Mouse (Mus musculus) left cerebral cortex, adult 18-20 months (tissue): ENCODE measurements around the gene Rabgef1. TPM values are rescaled to one million over a fixed set of nuclear protein-coding genes. Genes with fewer than 3 reads are reported as not detected.

Experiments
- DNase-seq, 2 experiments: peaks; one replicate each; pipeline ENCODE4 v3.0.0; 2021 to 2022; ENCODE audit warnings: low spot score in 2 of 2, mixed read lengths in 1 of 2
- long read RNA-seq, 2 experiments: library from polyadenylated mRNA; stranded (forward); transcript quantifications; one replicate each; pipeline ENCODE4 v2.0.0; 2021
- total RNA-seq, 2 experiments: library from RNA; stranded (reverse); gene quantifications; 2 replicates each; pipeline ENCODE4 v1.2.3; 2021

Rabgef1 gene
- total RNA-seq = 10 to 100 TPM; 64.5 to 71.3 TPM
- long read RNA-seq, experiment 1, transcript Rabgef1-203 (9 exons, 2,690 nt) = major isoform, 35 of 77 reads
- long read RNA-seq, experiment 1, partial matches to known transcripts = 4 of 77 reads
- long read RNA-seq, experiment 1, other reads (novel, unspliced or antisense) = 37 of 77 reads
- long read RNA-seq, experiment 2, transcript Rabgef1-203 (9 exons, 2,690 nt) = major isoform, 26 of 57 reads
- long read RNA-seq, experiment 2, partial matches to known transcripts = 0 of 57 reads
- long read RNA-seq, experiment 2, other reads (novel, unspliced or antisense) = 29 of 57 reads

DNA sequence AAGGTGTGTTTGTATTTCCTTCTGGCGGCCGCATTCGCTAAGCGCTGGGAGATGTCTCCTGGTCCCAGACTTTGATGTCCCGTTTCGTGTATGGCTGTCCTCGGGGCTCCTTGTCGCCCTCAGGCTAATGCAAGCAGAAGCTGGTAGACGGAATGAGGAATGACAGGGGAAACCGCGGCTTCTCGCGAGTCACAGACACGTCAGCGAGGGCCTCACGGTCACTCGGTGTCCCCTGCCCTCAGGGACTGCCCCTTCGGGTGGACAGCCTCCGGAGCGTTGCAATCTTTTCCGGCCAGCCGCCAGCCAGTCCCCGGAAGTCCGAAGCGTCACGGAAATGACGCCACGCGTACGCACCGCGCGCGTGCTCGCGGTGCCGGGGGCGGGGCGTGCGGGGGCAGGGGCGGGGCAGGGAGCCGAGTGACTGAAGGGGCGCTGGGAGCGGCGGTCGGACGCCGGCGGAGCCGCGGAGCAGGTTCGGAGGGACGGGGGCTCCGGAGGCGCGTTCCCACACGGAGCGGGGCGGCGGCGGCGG lies at the start of gene Rabgef1:
Rabgef1 (plus strand) TSS at position 376 of the 532 bp plus-strand sequence.
- peak; percentile 92 to 95 for DNase-seq

DNA sequence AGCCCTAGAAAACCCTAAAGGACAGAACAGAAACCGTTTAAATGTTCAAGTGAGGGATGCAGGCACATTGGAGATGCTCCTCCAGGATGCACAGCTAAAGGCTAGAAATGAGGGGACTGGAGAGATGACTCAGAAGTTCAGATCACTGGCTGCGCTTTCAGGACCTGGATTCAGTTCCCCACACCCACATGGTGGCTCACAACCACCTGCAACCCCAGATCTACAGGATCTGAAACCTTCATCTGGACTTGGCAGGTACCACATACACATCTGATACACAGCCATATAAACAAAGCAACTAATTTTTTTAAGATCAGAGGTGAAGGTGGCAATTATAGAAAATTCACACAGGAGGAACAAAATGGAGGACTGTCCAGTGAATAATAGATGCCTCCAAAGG lies 49.2 kb upstream of the Rabgef1 start:
- DNase-seq = no peak

DNA sequence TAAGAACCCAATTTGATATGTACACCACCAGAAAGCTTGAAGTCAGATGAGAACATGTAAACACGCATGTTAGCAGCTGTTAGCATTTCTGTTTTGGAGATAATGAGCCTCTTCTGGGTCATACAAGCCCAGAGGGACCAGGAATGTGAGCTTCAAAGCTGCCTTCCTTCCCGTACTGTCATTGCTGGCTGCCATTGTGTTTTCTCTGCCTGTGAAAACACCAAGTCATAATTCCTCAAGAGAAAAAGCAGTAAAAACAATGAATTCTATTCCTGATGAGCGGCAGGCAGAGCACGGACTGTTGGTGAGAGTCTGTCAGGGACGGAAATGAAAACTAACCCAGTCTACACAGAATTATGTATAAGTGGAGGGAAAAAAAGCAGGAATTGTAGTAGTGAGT lies 47.3 kb upstream of the Rabgef1 start:
- no peak for DNase-seq

DNA sequence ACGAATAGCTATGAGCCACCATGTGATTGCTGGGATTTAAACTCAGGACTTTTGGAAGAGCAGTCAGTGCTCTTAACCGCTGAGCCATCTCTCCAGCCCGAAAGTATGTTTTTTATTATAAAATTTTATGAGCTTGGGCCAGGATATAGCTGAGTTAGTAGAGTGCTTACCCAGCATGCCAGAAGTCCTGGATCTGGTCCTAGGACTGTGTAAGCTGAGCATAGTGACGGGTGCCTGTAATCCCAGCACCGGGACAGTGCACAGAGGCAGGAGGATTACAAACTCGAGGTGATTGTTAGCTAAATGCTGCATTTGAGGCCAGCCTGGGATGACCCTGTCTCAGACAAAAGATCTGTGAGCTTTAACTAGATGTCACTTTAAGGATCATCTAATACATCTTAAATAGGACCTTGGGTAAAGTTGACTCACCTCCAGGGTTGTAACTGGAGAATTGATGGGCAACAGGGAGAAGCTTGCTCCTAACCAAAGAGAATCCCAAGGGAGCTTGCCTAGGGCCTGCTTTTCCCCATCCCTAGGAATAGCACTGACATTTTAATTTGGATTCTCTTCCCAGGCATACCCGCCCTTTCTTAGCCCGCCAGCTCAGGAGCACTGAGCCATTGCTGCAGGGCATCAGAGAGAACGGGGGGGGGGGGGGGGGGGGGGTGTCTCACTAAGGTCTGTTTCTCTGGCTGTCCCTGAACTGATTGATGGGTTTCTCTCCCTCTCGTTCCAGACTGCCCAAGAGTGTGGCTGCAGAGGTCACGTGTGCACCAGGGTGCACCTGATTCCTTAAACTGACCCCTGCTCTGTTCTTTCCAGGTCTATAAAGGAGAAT lies 42.7 kb upstream of the Rabgef1 start:
- no peak for DNase-seq

DNA sequence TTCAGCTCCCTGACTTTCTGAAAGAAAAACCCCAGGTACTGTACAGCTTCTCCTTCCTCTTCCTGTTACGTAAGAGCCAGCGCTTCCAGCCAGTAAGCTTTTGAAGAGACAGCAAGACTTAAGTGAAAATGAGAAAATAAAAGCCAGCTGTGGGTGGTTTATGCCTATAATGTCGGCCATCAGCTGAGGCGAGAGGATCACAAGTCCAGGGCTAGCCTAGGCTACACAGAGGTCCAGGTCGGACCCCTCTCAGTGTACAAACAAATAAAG lies 42.1 kb upstream of the Rabgef1 start:
- DNase-seq = peak in 1 of 2 experiments; percentile 18

DNA sequence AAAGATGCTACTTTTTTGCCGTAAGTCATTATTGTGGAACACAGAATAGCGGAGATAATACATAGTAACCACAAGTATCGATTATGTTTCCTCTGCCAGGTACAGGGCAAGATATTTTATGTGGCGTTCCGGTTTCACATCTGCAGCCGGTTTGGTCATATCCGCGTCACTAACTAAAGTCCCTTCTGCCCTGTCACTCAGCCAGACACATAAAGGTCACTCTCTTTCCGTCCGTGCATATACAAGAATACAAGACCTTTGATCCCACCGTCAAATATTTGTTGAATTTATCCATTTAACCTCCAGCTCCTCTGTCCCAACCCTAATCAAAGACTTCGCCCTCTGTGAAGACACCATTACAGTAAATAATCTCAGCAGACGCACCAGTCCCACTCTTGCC lies 35.0 kb upstream of the Rabgef1 start:
- no peak for DNase-seq

DNA sequence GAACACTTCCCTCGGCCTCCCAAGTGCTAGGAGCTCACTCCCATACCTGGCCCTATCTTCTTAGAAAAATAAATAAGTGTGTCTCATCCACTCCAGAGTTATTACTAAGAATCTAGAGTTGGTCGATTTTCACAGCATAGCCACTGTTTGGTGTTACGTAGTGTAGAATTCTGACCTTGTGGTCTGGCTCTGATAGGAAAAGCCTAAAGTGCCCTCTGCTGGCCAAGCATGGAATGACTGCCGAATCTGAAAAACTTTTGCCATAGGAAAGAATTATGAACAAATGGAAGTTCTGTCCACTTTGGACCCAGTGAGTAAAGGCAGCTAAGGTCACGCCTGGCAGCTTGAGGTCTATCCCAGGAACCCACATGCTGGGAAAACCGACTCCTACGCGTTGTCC lies 32.2 kb upstream of the Rabgef1 start:
- DNase-seq = peak; percentile 73 to 85

DNA sequence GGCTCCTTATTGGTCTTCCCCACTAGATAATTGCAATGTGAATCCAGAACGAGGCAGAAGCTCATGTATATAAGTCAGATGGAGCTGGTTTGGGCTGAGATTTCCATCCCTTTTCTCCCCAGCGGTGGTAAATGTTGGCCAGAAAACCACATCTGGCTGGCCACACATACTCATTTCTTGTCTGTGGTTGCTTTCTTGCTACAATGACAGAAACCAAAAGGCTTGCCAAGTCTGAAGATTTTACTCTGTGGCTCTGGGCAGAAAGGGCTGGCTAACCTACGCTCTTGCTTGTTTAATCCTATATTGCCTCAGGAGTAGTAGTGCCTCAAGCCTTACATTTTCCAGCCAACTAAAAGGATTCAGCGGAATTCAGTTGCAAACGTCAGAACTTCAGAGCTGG lies 30.5 kb upstream of the Rabgef1 start:
- DNase-seq = no peak

DNA sequence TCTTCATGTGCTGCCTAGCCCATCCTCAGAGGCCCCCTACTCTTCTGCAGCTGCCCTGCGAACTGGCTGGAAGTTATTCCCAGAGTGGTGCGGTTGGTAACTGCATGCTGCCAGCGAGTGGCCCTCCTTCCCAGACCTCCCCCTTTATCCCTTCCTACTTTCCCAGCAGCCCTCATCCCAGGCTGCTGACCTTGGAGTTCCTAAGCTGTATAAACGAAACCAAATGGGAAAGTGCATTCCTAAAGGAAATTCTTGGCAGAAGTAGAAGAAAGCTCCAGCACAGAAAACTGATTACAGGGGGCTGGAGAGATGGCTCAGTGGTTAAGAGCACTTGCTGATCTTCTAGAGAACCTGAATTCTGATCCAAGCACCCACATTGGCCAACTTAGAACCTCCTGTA lies 29.6 kb upstream of the Rabgef1 start:
- DNase-seq = no peak

DNA sequence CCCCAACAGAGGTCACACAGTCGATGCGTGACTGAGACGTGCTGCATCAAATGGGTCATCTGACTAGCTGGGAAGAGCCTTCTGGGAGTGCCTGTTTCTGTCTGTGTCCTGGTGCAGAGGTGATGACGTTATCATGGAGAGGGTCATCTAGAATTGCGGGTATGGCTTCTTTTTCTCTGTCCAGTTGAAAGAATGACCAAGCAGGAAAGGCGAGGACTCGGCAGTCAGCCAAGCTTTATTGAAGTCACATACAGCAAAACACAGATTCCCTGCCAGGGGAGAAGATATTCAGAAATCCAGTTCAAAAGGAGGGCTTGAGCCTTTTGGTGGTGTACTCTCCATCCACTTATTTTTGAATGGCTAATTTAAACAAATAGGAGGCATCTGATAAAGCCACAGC lies 28.5 kb upstream of the Rabgef1 start:
- no peak for DNase-seq

DNA sequence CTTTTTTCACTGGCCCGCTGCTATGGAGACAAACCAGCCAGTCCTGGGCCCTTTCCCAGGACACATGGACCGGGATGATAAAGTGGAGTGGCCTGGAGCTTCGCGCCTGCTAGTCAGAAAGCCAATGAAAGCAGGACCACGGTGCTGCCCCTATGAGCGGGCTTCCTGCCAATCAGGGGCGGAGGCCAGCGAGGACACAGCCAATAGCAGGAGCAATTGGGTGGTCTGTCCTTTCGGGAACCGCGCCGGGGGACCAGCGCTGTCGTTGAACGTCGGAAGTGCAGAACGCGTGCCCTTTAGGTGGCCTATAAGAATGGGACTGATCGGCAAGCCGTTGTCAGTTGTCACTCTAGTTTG lies 27.6 kb upstream of the Rabgef1 start:
- peak; percentile 46 to 61 for DNase-seq

DNA sequence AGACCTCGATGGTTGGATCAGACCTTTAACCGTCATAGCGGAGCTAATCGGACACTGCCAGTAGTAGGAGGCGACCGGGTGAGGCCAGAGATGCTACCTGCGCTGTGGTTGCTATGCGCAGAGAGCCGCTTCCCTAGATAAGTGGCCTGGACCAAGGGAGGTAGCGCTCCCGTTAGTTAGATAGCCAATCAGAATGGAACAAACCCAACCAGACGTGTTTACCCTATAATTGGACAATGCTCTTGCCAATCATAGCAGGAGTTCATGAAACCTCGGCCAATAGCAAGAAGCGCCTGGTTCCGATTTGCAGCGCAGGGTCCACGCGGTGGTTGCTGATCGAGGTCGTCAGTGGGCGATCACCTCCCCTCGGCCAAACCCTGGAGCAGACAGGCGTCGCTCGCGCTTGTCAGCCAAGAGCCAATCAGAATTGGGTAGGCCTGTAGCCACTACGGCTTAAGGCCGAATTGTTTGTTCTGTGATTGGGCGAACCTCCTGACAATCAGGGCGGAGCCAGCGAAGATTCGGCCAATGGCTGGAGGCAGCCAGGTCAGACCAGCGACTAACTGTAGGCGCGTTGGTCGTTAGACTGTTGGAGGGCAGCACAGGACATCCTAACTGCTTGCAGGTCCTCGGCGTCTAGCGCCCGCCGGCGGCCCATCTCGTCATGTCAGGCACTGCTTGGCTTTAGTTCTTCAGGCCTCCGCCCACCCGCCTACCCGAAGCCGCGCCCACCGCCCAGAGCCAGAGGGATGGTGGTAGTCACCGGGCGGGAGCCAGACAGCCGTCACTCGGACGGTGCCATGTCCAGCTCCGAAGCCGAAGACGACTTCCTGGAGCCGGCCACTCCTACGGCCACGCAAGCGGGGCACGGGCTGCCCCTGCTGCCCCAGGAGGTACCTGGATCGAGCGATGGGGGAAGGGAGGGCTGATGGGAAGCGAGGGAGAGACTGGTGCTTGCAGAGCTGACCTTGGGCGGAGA lies 27.0 kb upstream of the Rabgef1 start, which contains the start of gene Kctd7:
Kctd7 (plus strand) TSS at position 528 of the 979 bp plus-strand sequence.
- DNase-seq = peak; percentile 96

DNA sequence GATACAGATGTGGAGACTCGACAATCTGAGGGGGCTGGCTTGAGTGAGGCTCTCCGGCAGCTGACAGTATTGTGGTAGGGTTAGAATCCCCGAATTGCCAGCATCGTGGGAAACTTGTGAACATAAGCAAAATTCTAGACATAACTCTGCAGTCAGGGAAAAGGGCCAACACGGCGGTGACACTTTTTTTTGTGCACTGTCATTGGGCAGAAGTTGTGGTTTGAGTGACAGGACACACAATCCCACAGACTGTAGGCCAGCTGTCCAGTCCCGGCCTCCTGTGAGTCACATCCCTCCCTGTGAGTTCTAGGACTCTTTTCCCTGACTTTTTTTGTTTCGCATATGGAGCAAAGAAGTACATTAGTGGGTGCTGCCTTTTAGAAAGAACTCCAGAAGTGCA lies 25.6 kb upstream of the Rabgef1 start:
- DNase-seq = peak; percentile 34 to 58

DNA sequence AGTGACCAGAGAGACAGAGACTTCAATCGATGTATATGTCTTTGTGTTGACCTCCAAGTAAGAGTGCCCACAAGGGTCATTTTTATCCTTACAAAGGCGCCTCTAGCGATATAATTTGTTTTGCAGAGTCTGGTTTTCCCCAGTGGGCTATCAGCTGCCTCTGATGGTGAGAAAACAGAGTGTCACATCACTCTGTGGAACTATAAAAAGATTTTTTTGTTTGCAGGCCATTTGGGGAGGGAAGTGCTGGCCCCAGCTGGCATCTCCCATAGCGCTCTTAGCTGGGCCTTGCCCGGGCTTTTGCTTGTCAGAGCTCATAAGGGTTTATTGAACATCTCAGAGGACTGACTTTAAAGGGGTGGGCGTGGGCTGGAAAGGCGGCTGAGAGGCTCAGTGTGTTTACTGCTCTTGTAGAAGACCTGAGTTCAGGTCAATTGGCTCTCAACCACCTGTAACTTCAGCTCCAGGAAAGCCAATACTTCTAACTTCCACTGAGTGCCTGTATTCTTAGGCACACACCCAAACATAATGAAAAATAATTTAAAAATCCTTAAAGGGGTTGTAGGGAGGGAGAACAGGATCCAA lies 21.8 kb upstream of the Rabgef1 start:
- no peak for DNase-seq

DNA sequence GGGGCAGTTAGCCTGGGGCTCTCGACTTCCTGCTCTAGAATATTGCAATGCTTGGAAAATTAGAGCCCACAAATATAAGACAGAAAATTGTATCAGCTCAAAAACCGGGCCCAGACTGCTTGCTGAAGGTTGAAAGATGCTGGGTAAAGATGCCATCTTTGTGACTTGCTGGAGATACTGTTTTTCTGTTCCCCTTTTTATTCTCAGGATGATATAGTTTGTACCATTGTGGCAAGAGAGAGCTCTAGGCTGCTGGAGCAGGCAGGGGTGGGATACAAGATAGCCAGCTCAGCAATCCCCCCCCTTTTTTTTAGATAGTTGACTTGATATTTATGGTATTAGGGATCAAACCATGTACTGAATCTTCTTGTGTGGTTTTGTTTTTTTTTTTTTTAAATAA lies 17.3 kb upstream of the Rabgef1 start:
- DNase-seq = no peak

DNA sequence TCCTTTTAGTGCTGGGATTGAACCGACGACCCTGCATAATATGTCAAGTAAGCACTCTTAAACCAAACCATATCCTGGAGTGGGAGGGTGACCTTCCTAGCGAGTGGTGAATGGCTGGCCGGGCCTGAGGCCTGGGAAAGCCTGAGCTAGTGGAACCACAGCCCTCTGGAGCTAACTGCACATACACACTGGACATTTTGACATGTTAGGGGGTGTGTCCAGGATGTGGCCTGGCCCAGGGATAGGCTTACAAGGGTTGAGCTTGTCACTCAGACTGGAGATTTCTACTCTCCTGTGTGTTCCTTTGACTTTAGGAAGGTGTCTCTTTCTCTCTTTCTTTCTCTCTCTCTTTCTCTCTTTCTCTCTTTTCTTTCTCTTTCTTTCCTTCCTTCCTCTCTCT lies 13.1 kb upstream of the Rabgef1 start:
- no peak for DNase-seq

DNA sequence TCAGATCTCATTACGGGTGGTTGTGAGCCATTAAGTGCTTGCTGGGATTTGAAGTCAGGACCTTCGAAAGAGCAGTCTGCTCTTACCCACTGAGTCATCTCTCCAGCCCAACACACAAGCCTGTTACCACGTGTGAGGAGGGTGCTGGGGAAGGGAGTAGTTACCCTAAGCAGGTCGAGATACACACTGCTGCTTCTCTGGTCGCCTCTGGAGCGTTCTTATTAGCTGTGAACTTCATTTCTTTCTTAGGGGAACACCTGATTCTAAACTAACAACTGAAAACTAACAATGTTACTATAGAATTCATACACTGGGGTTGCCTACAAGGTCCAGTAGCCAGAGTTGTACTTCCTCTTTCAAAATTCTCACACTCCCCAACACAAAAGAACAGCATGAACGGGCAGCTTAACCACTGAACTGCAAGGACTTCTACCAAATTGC lies 11.8 kb upstream of the Rabgef1 start:
- no peak for DNase-seq

DNA sequence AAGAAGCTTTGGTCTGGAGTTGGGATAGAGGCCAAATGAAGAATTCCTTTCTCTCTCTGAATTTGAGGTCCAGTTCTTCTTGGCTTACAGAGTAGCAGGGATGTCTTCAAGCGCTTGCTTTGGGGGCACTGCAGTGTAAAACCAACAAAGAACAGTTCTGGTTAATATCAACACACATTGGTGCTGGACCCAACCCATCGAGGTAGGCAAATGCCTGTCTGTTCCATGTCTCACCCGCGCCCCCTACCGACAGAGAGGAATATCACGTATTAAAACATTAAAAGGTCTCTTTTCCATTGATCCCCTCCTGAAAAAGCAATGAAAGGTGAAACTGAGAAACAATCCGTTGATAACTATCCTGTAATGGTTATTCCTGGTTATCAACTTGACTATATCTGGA lies 7.9 kb upstream of the Rabgef1 start:
- DNase-seq = peak; percentile 78 to 89

DNA sequence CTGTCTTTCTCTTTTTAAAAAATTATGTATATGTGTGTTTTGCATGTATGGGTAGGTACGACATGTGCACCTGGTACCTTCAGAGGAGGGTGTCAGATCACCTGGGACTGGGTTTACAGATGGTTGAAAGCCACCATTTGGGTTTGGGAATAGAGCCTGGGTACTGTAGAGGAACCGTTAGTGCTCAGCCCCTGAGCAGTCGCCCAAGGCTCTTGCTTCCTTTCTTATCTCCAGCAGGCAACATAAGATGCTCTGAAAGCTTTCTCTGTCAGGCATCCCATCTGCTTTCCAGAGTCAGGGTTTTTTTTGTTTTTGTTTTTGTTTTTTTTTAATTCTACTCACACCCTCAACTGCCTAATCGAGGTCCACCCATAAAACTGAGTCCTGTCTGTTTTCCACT lies 6.4 kb upstream of the Rabgef1 start:
- no peak for DNase-seq

DNA sequence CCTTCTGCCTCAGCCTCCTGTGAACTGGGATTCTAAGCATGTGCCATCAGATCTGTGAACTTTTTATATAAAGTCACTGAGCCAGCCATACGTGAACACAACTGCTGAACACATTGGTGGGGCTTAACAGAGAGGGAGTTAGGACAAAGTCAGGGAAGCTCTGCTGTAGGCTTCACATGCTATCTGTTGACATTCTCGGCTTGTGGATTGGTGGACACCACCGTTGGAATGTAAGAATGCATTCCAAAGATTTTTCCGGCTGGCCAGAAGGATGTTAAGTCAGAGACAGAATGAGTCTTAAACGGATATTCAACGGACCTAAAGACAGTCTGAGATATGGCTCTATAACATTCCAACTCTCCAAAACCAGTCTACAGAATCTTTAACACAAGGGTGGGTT lies 2.5 kb upstream of the Rabgef1 start:
- no peak for DNase-seq
